Mouse (Mus musculus): ENCODE data around the gene Tbxa2r.

The Tbxa2r gene

DNA sequence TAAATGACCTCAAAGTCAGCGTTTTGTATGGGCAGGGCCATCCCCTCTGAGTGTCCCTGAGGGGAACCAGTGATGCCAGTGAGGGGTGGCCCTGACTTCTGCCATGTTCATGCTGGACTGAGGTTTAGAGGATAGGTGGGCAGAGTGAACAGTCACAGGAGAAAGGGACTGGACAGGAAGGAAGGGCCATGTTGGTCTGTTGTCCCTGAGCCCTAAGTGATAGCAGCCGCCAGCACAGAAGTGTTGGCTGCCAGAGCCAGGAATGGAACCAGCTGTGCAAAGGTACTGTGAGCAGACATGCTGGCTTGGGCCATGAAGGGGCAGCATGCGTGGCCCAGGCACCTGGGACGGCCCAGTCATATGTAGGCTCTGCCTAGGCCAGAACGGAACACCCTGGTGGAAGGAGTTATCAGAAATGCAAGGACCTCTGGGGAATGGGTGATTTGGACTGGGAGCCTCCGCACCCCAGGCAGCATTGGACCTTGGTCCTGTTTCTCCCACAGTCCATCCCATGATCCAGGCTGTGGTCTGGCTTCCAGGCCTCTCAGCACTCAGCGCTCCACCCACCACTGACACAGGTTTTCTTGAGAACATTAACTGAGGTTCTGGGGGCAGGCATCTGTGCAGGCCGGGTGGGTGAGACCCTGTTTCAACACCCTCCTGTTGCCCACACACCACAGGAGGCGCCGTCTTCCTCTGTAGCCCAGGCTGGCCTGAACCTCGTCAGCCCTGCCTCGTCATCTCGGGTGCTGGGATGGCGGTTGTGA lies 28.8 kb upstream of the Tbxa2r start:
- DNase-seq (ENCODE audit: low spot score in 2 of 2): no peak

- no peak for DNase-seq (ENCODE audit: low spot score in 2 of 2)
Measured at GRCm38 (mm10) chr10:81300352-81300907, 28.1 kb upstream of the Tbxa2r start.

- DNase-seq (ENCODE audit: low spot score in 2 of 2): no peak
Measured at GRCm38 (mm10) chr10:81301321-81301720, 27.2 kb upstream of the Tbxa2r start.

DNA sequence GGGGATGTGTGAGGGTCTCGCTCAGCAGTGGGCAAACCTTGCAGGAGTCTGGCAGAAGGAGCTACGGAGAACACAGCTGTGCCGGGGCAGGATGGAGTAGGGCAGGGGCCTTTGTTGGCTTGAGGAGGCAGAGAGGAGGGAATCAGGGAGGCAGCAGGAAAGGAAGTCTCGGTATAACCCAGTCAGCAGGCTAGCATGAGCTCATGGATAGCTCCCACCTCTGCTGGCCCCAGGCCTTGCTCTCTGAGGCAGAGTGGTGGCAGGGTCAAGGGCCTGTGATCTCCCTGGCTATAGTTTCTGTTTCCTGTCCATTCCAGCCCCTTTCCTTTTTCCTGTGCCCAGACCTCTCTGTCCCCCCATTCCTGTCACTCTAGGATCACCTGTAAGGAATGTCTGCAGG lies 26.2 kb upstream of the Tbxa2r start:
- no peak for DNase-seq (ENCODE audit: low spot score in 2 of 2)

DNA sequence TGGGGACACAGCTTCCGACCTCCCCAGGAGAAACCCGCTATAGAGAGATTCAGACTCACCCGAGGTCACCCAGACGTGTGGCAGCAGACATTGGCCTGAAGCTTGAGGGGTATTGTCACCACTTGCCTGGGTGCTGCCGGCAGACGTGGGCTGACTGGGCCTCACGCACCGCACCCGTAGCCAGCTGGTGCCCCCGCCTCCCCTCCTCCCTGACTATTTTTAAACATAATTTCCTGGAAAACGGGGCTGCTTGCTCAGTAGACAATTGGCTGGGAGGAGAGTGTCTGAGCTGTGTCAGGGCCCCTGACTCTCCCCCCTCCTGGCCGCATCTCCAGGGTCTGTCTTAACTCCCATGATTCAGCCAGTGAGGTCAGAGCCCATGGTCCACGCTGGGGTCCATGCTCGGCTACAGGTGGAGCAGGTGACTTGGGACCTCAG lies 25.7 kb upstream of the Tbxa2r start:
- peak; percentile 75 to 82 for DNase-seq (ENCODE audit: low spot score in 2 of 2)

GRCm38 (mm10) chr10:81303258-81303657 lies 25.3 kb upstream of the Tbxa2r start:
- DNase-seq (ENCODE audit: low spot score in 2 of 2): peak in 1 of 2 experiments; percentile 18

- DNase-seq (ENCODE audit: low spot score in 2 of 2): no peak
Measured at GRCm38 (mm10) chr10:81303761-81304160, 24.8 kb upstream of the Tbxa2r start.

DNA sequence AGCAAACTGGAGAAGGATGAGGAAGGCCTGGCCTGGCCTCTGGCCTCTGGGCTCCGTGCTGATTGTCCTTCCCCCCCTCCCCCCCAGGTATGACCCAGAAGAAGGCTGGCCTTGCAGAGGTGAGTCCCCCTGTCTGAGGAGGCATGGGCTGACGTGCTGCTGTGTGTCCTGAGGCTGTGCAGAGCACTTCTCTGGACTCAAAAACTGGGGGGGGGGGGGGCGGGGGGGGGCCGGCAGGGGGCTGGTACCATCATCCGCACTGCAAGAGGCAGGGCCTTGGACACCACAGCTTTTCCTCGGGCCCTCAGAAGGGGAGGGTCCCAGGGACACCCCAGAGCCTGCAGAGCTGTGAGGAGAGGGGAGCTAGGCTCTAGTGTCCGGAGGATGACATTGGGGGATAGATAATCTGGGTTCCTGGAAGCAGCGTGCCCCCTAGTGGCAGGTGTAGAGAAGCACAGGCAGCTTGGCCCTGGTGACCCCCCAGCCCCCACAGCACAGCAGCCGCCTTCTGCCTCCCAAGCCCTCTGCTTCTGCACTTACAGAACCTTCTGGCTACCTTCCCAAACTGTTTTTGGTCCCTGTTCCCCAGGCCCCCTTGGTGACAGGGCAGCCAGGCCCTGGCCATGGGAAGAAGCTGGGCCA lies 23.8 kb upstream of the Tbxa2r start:
- peak in 1 of 2 experiments; percentile 55 for DNase-seq (ENCODE audit: low spot score in 2 of 2)

- no peak for DNase-seq (ENCODE audit: low spot score in 2 of 2)
Measured at GRCm38 (mm10) chr10:81305663-81306062, 22.9 kb upstream of the Tbxa2r start.

- DNase-seq (ENCODE audit: low spot score in 2 of 2): no peak
Measured at GRCm38 (mm10) chr10:81306173-81306668, 22.3 kb upstream of the Tbxa2r start.

- peak; percentile 63 to 82 for DNase-seq (ENCODE audit: low spot score in 2 of 2)
Measured at GRCm38 (mm10) chr10:81306837-81307682, 21.5 kb upstream of the Tbxa2r start.

DNA sequence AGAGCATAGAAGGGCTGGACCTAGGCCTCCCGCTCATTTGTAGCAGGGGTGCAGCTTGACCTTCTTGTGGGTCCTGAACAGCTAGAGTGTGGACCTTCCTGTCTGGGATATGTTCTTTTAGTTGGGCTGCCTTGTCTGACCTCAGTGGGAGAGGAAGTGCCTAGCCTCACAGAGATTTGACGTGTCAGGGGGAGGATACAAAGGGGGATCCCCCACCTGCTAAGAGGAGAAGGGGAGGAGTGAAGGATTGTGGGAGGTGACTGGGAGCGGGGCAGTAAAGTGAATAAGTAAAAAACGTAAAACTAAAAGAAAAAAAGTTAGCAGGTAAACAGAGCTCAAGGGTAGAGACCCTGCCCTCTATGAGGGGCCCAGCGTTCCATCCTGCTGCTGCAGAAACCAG lies 19.0 kb upstream of the Tbxa2r start:
- no peak for DNase-seq (ENCODE audit: low spot score in 2 of 2)

DNA sequence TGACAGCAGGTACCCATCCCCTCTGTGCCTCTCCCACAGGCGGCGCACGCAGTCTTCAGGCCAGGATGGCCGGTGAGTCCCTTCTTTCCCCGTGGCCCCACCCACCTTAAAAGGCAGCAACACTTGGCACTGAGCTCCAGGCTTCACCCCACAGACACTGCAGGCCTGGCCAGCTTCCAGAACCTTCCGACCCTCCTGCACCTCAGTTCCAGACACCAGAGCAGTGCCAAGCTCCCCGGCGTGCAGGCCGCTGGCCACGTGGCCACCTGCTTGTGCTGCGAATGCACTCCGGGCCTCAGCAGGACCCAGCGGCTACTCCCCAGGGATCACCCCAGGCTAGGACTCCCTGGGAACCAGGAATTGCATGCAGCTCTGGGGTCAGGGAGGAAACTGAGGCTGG lies 14.9 kb upstream of the Tbxa2r start:
- DNase-seq (ENCODE audit: low spot score in 2 of 2): no peak

DNA sequence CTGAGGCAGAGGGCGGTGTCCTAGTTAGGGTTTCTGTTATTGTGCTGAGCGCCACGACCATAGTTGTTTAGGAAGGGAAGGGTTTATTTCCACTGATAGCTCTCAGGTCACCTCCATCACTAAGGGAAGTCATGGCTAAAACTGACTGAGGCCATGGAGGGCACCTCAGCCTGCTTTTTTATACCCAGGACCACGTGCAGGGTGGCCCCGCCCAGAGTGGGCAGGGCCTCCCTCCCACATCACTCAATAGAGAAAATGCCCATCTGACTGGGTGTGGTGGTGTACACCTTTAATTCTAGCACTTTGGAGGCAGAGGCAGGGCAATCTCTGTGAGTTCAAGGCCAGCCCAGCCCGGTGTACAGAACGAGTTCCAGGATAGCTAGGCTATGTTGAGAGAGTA lies 14.3 kb upstream of the Tbxa2r start:
- no peak for DNase-seq (ENCODE audit: low spot score in 2 of 2)

DNA sequence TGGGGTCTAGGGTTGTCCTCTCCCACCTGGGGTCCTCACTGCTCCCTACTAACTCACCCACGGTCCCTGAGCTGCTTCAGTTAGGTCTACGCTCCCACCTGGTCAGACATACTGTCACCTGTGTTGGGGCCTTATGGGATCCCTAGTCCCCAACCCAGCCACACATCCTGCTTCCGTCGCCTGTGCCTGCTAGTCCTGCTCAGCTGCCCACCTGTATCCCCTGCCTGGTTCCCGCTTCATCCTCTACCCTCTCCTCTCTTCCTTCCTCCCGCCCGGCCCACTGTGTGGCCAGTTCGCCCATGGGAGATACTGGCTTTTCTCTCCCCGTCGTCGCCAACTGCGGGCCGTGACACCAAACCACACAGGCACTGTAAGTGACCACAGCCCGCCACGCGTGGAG lies 12.9 kb upstream of the Tbxa2r start:
- DNase-seq (ENCODE audit: low spot score in 2 of 2): no peak

GRCm38 (mm10) chr10:81316338-81317060 lies 12.0 kb upstream of the Tbxa2r start:
- no peak for DNase-seq (ENCODE audit: low spot score in 2 of 2)

DNA sequence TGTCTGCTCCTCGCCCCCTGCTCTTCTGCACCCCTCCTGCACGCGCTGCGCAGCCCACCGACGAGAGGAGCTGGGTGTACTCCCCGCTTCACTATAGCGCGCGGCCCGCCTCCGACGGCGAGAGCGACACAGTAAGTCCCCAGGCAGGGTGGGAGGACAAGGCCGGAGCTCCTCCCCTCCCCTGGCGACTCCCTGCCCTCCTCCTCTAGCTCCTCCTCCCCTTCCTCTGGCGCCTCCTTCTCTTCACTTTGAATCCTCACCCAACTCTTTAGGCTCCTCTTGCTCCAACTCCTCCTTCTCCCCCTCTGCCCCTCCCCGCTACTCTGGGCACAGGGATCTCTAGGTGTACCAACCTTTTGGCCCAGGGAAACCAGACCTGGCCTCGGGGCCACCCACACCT lies 11.3 kb upstream of the Tbxa2r start:
- no peak for DNase-seq (ENCODE audit: low spot score in 2 of 2)

DNA sequence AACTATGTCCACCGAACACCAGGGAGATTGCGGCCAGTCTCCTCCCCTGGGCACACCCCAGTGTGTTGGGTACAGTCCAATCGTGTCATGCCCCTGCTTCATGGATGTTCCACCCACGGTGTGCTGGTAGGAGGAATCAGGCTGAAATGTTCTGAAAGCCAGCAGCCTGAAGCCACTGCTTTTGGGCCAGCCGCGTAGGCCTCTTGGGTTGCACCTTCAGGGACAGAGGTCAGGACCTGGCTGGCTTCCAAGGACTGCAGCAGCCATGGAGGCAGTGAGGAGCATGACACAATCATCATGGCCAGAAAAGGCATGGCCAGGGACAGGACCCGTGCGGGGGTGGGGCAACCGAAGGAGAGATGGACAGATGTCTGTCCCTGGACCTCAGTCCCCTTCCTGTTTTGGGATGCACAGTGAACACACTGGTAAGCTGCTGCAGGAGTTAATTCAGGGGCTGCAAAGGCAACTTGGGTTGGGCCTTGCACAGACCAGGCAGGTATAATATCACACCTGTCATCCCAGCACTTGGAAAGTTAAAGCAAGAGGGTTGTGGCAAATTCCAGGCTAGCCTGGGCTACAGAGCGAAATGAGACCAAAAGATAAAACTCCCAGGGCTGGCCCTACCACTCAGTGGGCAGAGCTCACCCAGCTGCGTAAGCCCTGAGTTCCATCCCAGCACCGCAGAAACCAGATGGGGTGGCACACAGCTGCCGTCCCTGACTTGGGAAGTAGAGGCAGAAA lies 9.8 kb upstream of the Tbxa2r start:
- no peak for DNase-seq (ENCODE audit: low spot score in 2 of 2)

- DNase-seq (ENCODE audit: low spot score in 2 of 2): peak in 1 of 2 experiments; percentile 17
Measured at GRCm38 (mm10) chr10:81319330-81319699, 9.2 kb upstream of the Tbxa2r start.

- no peak for DNase-seq (ENCODE audit: low spot score in 2 of 2)
Measured at GRCm38 (mm10) chr10:81319741-81320549, 8.6 kb upstream of the Tbxa2r start.
